Mouse (Mus musculus) small intestine, adult 2 months (tissue): ENCODE data around the gene Serpinf2.

ENCODE experiments used
- CTCF ChIP-seq: fragments of 200-500 bp; IDR thresholded peaks from 2 replicates; pipeline ENCODE4 v1.5.1; 2012; ENCODE audit warnings: low read depth, mild to moderate bottlenecking, control low read depth, inconsistent platforms, low read length, moderate library complexity, mixed read lengths; ENCODE audit not compliant: insufficient replicate concordance, insufficient read length; ENCODE audit errors: extremely low read depth
- POLR2A ChIP-seq: fragments of 200-500 bp; IDR thresholded peaks from 2 replicates; pipeline ENCODE4 v1.6.1; 2012; ENCODE audit warnings: low read depth, mild to moderate bottlenecking, control low read depth, inconsistent platforms, low read length, moderate library complexity

GRCm38 (mm10) chr11:75462253-75462783 lies 22.9 kb upstream of the Serpinf2 start:
- peak; percentile 56; the same call in 1 of the 2 replicates for TF ChIP-seq POLR2A
- TF ChIP-seq CTCF, result no peak
